Mouse (Mus musculus) heart, postnatal 10 days (tissue): ENCODE results near the gene Nudt15. TPM values are rescaled to one million over a fixed set of nuclear protein-coding genes. Genes with fewer than 3 reads are reported as not detected.

Experiments
- DNase-seq, 2 experiments: peaks; one replicate each; pipeline ENCODE4 v3.0.0; 2021
- intact Hi-C: fragments of 180-260 bp; cut with DNase I; formaldehyde crosslinking; loops from one replicate; pipeline ENCODE4 v1.15.1; 2025
- total RNA-seq, 2 experiments: library from RNA; stranded (reverse); gene quantifications; 2 replicates each; pipeline ENCODE4 v1.2.3; 2021

Nudt15 gene
- total RNA-seq, 2 experiments from 2014 or later = 5.3 to 7.5 TPM

GRCm38 (mm10) chr14:73475506-73475905 lies 72.5 kb downstream of the Nudt15 start:
- intact Hi-C loops = loop anchor here (2.0 to 5.0 kb wide), 3 partner anchors 153 to 368 kb away; no protein-coding TSS in a partner anchor
- DNase-seq = peak; percentile 44 to 48

GRCm38 (mm10) chr14:73474636-73475093 lies 73.4 kb downstream of the Nudt15 start:
- intact Hi-C loops = loop anchor here (1.0 to 5.0 kb wide), 5 partner anchors 72 to 367 kb away; partner anchors contain the start of gene Itm2b
- DNase-seq = peak; percentile 59 to 71

- DNase-seq = peak; percentile 70 to 78
- intact Hi-C loops = loop anchor here (1.0 to 5.0 kb wide), 3 partner anchors 72 to 151 kb away; partner anchors contain the start of gene Itm2b
Observed at GRCm38 (mm10) chr14:73473670-73474460, 74.2 kb downstream of the Nudt15 start.

GRCm38 (mm10) chr14:73472205-73472604 lies 75.8 kb downstream of the Nudt15 start:
- intact Hi-C loops = loop anchor here (5.0 kb wide), 1 partner anchor 70 kb away; no protein-coding TSS in a partner anchor
- DNase-seq = no peak

- DNase-seq = no peak
- intact Hi-C loops = loop anchor here (5.0 kb wide), 1 partner anchor 68 kb away; no protein-coding TSS in a partner anchor
Observed at GRCm38 (mm10) chr14:73470593-73470992, 77.4 kb downstream of the Nudt15 start.

GRCm38 (mm10) chr14:73469506-73469905 lies 78.5 kb downstream of the Nudt15 start:
- intact Hi-C loops = no loop called here
- DNase-seq = no peak

Other genes with a start within 250 kb of the Nudt15 start
- 10 to 100 TPM; 20.0 to 20.8 TPM for gene Rb1, start 222.4 kb downstream of the Nudt15 start, total RNA-seq
- 100 to 1,000 TPM; 625 to 643 TPM for gene Itm2b, start 163.0 kb downstream of the Nudt15 start, total RNA-seq
- gene Med4, start 38.2 kb downstream of the Nudt15 start, total RNA-seq = 10 to 100 TPM; 21.1 to 22.8 TPM
- gene Sucla2, start 22.9 kb downstream of the Nudt15 start, total RNA-seq = 100 to 1,000 TPM; 581 to 631 TPM
- not detected for gene Gm21750, start 113.0 kb upstream of the Nudt15 start, total RNA-seq